Mouse (Mus musculus) testis, postnatal 14 days (tissue): ENCODE data around the gene Dusp12.

Experiments used
- DNase-seq: peaks from one replicate; pipeline ENCODE4 v3.0.0; 2021; ENCODE audit warnings: low spot score

The Dusp12 gene

DNA sequence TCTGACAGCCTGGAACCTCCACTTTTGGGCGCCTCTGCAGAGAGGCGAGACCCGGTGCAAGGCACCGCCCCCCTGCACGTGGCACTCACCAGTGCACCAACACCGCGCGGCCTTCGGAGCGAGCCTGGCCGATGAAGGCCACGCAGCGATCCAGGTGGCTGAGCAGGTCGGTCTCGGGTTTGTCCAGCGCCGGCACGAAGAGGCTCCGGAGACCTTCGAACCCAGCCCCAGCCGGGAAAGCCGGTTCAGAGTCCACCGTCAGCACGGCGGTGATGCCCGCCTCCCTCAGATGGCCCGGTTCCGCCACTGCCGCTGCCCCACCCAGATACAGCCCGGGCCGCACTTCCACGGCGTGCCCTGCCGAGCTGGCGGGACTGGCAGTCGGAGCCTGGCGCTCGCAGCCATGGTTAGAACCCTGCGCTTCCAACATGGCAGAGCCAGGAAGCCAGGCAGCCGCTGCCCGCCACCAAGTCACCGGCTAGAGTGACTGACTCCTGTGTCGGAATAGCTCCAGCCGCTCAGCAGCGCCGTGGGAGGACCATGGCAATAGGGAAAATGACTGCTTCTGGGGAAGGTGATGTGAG is at the start of gene Dusp12, which contains the start of gene Gm26620:
Gene Dusp12 (minus strand): TSS at position 563 of the 584 bp plus-strand sequence.
Gene Gm26620 (plus strand): TSS at position 88 of the 584 bp plus-strand sequence.
- DNase-seq = peak; percentile 85

- no peak for DNase-seq
Measured at GRCm38 (mm10) chr1:170934383-170934782, 49.0 kb upstream of the Dusp12 start.

DNA sequence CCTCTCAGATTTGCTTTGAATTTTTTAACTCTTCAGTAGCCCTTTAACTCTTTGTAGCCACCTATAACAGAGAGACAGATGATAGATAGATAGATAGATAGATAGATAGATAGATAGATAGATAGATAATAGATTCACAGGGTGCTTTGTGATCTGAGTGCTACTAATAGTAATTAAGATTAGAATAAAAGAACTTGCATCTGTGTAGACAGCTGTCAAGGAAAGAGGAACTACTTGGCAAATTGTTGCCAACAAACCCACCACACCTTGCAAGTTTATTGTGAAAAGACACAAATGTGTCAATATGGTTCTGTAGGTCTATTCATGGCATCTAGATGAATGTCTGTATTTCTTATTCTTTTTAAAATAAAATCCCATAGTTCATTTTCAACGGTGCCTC is 48.6 kb upstream of the Dusp12 start:
- DNase-seq = no peak

DNA sequence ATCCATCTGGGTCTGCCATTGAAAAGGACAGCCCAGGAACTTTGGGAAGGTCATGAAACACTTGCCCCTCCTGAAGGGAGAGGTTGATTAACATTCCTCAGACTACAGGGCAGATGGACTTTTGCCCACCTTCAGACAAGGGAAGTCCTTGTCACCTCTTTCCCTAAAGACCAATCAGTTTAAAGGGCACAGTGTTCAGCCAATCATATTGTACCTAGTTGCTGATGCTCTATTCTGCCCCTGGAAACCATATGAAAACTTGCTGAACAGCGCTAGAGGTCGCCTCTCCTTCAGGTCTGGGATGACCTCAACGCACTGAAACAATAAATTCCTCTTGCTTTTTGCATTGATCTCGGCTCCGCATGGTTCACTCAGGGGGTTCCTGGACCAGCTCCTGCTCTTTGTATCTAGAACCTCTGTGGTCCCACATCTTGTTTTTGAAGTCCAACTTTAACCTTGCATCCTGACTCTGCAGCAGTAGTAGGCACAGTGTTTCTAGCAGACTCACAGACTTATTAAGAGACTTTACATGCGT is 48.1 kb upstream of the Dusp12 start:
- DNase-seq = no peak

DNA sequence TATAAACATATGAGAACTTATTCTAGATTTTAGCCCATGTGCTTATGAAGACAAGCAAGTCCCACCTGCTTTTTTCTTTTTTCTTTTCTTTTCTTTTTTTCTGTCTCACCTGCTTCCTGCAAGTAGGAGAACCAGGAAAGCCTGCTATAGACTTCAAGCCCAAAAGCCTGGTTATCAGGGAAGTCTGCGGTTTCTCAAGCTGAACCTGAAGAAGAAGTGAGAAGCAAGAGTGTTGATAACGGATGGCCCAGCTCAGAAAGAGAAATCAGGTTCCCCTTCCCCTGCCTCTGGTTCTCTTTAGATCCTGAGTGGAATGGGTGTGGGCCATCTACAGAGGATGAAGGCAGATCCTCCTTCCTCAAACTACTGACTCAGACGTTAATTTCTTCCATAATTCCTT is 46.7 kb upstream of the Dusp12 start:
- DNase-seq = no peak

DNA sequence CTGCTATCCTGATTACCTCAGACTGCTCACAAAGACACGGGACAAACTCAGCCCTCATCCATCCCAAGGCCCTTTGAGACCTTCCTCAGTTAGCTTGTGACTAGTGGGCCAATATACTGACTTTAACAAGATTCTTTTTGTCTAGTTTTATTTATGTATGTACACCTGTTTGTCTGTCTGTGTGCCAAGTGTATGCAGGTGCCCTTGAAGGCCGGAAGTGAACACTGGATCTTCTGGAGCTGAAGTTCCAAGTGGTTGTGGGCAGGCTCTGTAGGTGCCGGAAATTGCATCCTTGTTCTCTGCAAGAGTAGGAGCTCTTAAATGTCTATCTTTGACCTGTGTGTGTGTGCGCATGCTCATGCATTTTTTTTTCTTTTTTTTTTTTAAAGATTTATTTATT is 43.9 kb upstream of the Dusp12 start:
- DNase-seq = no peak

DNA sequence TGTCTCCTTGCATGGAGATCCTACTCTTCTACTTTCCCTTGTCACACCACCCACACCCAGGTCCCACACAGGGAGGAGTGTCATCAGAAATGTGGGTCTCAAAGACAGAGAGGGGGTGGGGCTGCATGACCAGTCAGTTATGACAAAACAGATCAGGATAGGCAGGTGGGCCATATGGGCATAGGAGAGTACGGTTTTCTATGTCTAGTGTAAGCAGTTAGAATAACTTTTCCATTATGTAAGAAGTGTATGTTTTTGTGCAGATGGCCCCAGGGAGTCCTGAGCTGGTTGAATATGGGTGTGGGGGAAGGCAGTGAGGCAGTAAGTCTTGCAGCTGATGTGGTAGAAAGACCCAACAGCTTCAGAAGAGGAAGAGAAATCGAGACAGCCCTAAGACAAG is 43.1 kb upstream of the Dusp12 start:
- DNase-seq = no peak

DNA sequence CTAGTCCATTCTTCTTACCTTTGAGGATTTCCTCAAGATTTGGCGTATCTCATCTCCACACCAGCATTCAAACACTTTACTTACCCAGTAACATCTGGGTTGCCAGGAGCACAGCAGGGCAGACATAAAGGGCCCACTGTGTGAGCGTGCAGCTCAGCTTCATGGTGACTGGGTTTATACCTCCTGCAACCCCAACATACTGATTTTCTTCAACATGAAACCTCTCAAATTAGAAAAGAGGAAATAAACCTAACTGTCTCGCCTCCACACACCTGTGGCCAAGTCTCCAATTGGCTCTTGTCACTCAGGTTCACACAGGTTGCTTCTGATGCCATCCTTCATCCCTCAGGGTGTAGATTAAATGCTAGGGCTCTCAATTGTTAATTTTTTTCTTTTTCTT is 42.0 kb upstream of the Dusp12 start, which contains the start of gene Fcrla:
Gene Fcrla (minus strand): TSS at position 206 of the 400 bp plus-strand sequence.
- no peak for DNase-seq

DNA sequence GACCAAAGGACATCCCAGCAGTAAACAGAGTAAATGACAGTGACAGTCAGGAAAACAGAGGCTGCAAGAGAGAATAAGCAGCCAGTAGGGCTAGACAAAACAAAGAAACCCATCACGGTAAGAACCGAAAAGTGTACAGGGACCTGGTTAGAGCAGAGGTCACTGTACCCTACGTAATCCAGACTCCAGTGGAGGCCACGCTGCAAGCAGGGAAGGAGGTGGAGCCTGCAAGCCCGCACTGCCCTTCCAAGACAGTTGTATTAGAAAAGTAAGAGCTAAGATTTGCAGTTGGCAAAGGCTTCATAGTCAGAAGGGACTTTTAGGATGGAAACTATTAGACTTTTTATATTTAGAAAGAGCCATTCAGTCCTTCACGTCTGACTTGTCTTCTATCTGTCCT is 41.6 kb upstream of the Dusp12 start:
- no peak for DNase-seq

GRCm38 (mm10) chr1:170924485-170924884 is 39.1 kb upstream of the Dusp12 start:
- no peak for DNase-seq

DNA sequence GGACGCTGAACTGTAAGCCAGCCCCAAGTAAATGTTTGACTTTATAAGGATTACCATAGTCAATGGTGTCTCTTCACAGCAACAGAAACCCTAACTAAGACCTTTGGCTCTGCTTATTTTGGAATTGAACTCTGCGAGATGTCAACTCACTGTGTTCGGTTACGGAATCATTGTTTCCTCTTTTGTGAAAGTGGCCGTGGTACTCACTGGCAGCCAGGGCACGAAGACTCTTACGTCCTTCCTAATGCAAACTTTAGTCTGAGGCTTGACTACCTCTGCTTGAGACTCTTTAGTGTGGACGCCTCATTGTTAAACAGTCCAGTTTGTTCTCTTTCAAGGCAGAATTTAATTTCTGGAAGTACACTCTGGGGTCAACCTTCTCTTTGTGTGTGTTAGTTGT is 34.0 kb upstream of the Dusp12 start:
- DNase-seq = no peak

- DNase-seq = no peak
Measured at GRCm38 (mm10) chr1:170915657-170916056, 30.3 kb upstream of the Dusp12 start.

GRCm38 (mm10) chr1:170912891-170913615 is 27.7 kb upstream of the Dusp12 start, which contains the start of gene Fcrlb:
Fcrlb (minus strand) TSS chr1:170912941.
- DNase-seq = no peak

DNA sequence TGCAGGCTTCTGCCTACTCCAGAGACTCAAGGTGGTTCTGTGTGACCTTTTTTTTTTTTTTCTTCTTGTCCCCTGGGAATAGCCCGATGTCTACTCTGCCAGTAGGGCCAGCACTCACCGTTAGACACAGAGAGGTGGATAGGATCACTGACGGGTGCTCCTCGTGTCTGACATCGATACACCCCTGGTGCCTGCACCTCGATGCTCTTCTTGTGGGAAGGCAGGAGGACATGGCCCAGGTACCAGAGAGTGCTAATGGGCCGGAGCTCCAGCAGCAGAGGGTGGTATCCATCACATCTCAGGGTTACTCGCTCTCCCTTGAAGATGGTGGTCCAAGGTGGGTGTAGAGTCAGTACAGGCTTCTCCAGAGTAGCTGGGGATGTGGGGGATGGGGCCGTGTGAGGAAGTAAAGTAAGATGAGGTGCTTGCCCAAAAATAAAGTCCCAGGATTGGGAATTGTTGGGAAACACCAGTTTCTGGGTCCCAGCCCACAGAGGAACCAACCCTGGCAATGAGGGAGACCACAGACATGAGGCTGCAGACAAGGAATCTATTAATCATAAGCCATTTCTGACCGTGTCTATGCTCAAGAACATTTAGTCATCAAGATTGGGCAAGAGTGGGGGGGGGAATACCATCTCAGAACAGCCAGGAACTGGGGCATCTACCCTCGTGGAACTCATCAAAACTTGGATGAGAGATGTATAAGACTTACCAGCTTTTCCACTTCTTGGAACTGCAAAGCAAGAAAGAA is 26.7 kb upstream of the Dusp12 start:
- DNase-seq = no peak

DNA sequence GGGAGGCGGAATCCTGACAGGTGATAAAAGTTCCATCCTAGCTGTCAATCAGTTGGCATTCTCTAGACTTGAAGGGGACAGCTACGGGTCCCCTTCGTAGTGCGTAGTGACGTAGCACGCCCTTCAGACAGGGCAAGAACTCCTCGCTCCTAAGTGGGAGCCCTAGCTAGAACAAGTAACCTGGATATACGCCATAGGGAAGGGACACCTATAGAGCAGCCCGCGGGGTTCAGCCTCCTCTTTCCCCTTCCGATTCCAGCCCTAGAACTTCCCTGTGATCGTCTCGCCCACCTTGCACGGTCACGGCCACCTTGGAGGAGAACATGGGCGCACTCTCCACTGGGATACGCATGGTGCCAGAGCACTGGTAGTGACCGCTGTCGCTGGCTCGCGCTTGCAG is 23.0 kb upstream of the Dusp12 start:
- DNase-seq = no peak

DNA sequence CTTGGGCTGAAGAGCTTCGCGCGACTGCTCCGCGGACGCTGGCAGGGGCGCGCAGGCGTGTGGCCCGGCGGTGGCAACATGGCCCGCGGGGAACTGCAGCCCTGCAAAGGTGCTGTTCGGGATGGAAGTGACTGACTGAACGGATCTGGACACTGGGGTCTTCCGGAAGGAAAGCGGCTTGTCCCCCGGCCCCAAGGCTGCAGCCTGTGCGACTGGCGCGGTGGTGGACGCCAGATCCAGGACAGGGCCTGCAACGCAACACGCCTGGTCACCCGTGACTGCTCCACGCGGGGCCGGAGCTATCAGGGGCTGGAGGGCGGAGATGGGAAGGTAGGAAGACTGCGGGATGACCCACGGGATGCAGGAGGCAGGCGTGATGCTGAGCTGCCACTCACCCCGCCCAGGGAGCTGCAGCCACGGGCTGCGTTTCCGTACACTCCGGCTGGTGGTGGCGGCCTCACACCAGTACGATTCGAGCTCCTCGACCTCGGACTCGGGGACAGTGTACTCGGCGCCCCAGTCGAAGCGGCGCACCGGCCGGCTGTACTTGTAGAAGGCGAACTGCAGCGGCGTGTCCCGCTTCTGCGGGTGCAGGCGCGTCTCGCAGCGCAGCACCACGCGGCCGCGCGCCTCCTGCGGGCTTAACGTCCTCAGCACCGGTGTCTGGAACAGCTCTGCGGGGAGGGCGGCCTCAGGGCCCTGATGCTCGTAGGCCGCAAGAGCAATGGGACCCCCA is 22.3 kb upstream of the Dusp12 start:
- no peak for DNase-seq

DNA sequence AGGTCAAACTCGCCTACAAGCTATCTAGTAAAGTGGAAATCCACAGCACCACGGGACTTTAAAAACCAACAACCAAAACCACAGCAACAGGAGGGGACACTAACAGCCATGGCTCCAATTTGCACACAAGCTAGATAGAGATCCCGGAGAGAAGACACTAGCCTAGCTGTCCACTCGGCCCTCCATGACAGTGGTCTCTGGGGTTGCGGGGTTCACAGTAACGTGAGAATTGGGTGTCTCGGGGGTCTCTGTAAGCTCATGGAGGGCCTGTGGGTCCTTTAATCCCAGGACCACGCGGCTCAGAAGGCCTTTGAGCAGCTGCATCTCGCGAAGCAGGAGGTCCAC is 21.7 kb upstream of the Dusp12 start:
- no peak for DNase-seq

DNA sequence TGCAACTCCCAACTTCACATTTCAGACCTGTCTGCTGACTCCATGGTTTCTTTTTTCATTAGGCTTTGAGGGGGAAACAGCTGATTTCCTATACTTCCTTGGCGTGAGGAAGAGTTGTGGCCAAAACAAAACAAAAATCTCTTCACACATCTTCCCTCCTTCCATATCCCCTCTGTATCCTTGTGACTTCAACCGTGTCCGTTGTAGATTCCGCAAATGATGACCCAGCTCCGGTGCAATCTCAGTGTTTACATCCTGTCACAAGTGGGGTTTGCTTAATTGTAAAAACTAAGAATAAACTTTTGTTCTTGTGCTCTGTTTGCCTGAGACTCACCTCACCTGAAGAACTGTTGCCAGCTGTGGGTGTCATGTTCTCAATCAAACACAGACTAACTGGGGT is 18.1 kb upstream of the Dusp12 start:
- no peak for DNase-seq

- peak; percentile 82 for DNase-seq
Measured at GRCm38 (mm10) chr1:170901536-170902238, 16.3 kb upstream of the Dusp12 start.

DNA sequence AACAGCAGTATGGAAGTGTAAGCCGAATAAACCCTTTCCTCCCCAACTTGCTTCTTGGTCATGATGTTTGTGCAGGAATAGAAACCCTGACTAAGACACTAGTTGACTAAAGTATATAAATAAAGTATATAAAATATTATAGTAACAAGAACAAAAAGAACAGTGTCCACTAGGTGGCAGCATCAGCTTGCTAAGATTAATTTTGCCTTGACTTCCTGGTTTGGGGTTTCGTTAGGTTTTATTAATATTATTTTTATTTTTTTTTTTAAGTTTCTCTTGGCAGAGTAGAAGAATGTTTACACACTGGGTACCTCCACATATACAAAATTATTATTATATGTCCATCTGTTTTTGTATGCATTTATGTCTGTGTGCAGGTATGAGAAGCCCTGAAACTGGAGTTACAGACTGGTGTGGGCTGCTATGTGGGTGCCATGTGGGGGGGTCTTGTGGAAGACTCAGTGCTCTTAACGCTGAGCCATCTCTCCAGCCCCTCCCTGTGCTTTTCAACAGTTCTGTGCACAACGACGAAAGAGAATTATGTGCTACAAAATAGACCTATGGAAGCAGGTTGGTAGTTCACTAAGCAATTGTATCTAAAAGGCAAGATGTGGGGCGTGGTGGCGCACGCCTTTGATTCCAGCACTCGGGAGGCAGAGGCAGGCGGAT is 15.6 kb upstream of the Dusp12 start:
- no peak for DNase-seq
